Mouse (Mus musculus): ENCODE measurements around the gene Zfp593. TPM values are rescaled to one million over a fixed set of nuclear protein-coding genes. Genes with fewer than 3 reads are reported as not detected.

Zfp593 gene
- polyA plus RNA-seq, 1 experiment from 2014 or later: 14.2 TPM

DNA sequence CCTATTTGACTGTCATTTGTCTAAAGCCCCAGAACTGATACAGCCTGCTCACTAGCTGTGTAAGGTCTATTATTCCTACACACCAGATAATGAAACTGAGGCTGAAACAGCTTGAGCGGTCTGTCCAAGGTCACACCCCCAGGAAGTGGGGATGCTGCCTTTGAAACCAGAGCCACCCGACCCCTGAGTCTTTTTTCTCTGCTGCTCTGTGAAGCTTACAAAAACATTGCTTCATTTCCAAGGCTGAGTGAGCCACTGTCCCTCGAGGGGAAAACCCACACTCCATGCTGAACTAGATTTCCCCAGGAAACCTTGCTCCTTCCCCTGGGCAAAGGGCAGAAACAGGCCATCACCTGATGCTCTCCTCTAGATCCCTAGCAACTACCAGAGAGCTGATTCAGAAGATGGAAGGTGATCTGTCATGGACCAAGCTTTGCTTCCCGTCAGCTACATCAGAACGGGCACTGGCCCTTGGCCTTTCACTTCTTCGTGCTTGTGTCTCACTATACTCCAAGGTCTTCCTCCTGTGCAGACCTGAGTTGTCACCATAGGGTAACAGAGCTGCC is 38.8 kb downstream of the Zfp593 start:
- H3K36me3 ChIP-seq (ENCODE audit: control insufficient read depth, insufficient read depth, low read length): no peaks in the 10 kb centered on the region
- H3K4me2 ChIP-seq (ENCODE audit: low read length): no peak overlapping the region
- H3K4me3 ChIP-seq (replicated peaks; ENCODE audit: low read depth, low read length): no peak overlapping the region
- no peak overlapping the region for H3K27ac ChIP-seq (replicated peaks; ENCODE audit: low read depth, low read length)
- H3K4me1 ChIP-seq (ENCODE audit: control insufficient read depth, insufficient read depth, low read length): no peaks in the 10 kb centered on the region
- 73% methylated on average over 6 of the region's 6 CpGs for WGBS
- ATAC-seq (ENCODE audit: low FRiP score, low TSS enrichment) (no peak), DNase-seq (no peak)
- H3K9ac ChIP-seq (replicated peaks; ENCODE audit: low read length): no peak overlapping the region
- no peaks in the 10 kb centered on the region for H3K9me3 ChIP-seq (ENCODE audit: control insufficient read depth, low read length)
- no peaks in the 10 kb centered on the region for H3K27me3 ChIP-seq (ENCODE audit: control insufficient read depth, insufficient read depth, low read length)

- 91% methylated on average over 17 of the region's 17 CpGs for WGBS
- no peaks in the 10 kb centered on the region for H3K27me3 ChIP-seq (ENCODE audit: control insufficient read depth, insufficient read depth, low read length)
- no peak for DNase-seq
- H3K4me3 ChIP-seq (replicated peaks; ENCODE audit: low read depth, low read length): no peak overlapping the region
- no peak overlapping the region for H3K4me2 ChIP-seq (ENCODE audit: low read length)
- no peaks in the 10 kb centered on the region for H3K4me1 ChIP-seq (ENCODE audit: control insufficient read depth, insufficient read depth, low read length)
- H3K9ac ChIP-seq (replicated peaks; ENCODE audit: low read length): no peak overlapping the region
- no peak for ATAC-seq (ENCODE audit: low FRiP score, low TSS enrichment)
- H3K27ac ChIP-seq (replicated peaks; ENCODE audit: low read depth, low read length): no peak overlapping the region
- no peaks in the 10 kb centered on the region for H3K36me3 ChIP-seq (ENCODE audit: control insufficient read depth, insufficient read depth, low read length)
- no peaks in the 10 kb centered on the region for H3K9me3 ChIP-seq (ENCODE audit: control insufficient read depth, low read length)
Observed at GRCm38 (mm10) chr4:134203340-134203896, 42.0 kb downstream of the Zfp593 start.

DNA sequence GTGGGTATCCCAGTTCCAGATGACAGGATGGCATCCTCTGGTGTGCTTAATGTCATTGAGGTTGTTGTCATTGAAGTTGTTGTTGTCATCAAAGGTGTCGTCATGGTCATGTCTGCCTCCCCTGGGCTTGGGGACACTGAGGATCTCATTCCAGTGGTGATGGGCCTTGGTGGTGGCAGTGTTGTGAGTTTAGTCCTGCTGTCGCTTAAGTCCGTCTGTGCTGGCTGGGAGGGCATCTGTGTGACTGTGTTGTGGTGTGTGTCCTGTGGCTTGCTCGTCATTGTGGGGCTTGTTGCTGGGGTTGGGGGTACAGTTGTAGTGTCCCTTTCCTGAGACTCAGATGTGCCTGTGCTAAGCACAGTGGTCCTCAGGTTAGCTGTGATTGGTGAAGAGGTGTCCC is 42.5 kb downstream of the Zfp593 start, which contains the start of gene Gm7534:
Gm7534 (minus strand) TSS at position 101 of the 400 bp plus-strand sequence.
- DNase-seq (no peak), ATAC-seq (ENCODE audit: low FRiP score, low TSS enrichment) (no peak)
- Histone ChIP-seq H3K36me3 (ENCODE audit: control insufficient read depth, insufficient read depth, low read length) (no peaks in the 10 kb centered on the region), H3K9me3 (ENCODE audit: control insufficient read depth, low read length) (no peaks in the 10 kb centered on the region), H3K4me2 (ENCODE audit: low read length) (no peak within 1 kb of the TSS), H3K4me1 (ENCODE audit: control insufficient read depth, insufficient read depth, low read length) (no peaks in the 10 kb centered on the region), H3K27me3 (ENCODE audit: control insufficient read depth, insufficient read depth, low read length) (no peaks in the 10 kb centered on the region), H3K27ac (replicated peaks; ENCODE audit: low read depth, low read length) (no peak within 1 kb of the TSS), H3K9ac (replicated peaks; ENCODE audit: low read length) (no peak within 1 kb of the TSS), H3K4me3 (replicated peaks; ENCODE audit: low read depth, low read length) (no peak within 1 kb of the TSS)
- 92% methylated on average over 4 of the region's 4 CpGs for WGBS

GRCm38 (mm10) chr4:134199371-134199770 is 46.0 kb downstream of the Zfp593 start:
- DNase-seq (no peak), ATAC-seq (ENCODE audit: low FRiP score, low TSS enrichment) (no peak)
- 83% methylated on average over 2 of the region's 2 CpGs for WGBS

More at GRCm38 (mm10) chr4:134199371-134199770, 46.0 kb downstream of the Zfp593 start:
- Histone ChIP-seq H3K9ac (replicated peaks; ENCODE audit: low read length) (no peak overlapping the region), H3K27ac (replicated peaks; ENCODE audit: low read depth, low read length) (no peak overlapping the region), H3K9me3 (ENCODE audit: control insufficient read depth, low read length) (no peaks in the 10 kb centered on the region), H3K4me3 (replicated peaks; ENCODE audit: low read depth, low read length) (no peak overlapping the region), H3K4me2 (ENCODE audit: low read length) (no peak overlapping the region), H3K4me1 (ENCODE audit: control insufficient read depth, insufficient read depth, low read length) (no peaks in the 10 kb centered on the region), H3K27me3 (ENCODE audit: control insufficient read depth, insufficient read depth, low read length) (no peaks in the 10 kb centered on the region), H3K36me3 (ENCODE audit: control insufficient read depth, insufficient read depth, low read length) (no peaks in the 10 kb centered on the region)

Other genes starting within 250 kb of the Zfp593 start
- gene Dhdds, start 244.7 kb downstream of the Zfp593 start, polyA plus RNA-seq (2014; fragmentation: Nextera tagmentation; extraction: Ambion mirVana): 46.6 and 48.2 TPM in 2 replicates
- gene Lin28a, start 226.8 kb downstream of the Zfp593 start, polyA plus RNA-seq (2014; fragmentation: Nextera tagmentation; extraction: Ambion mirVana): 0.13 and 0.31 TPM in 2 replicates
- not detected in 2 replicates for gene Zfp683, start 191.8 kb downstream of the Zfp593 start, polyA plus RNA-seq (2014; fragmentation: Nextera tagmentation; extraction: Ambion mirVana)
- gene Crybg2, start 184.8 kb downstream of the Zfp593 start, polyA plus RNA-seq (2014; fragmentation: Nextera tagmentation; extraction: Ambion mirVana): 1.8 and 2.3 TPM in 2 replicates
- gene Cd52, start 150.5 kb downstream of the Zfp593 start, polyA plus RNA-seq (2014; fragmentation: Nextera tagmentation; extraction: Ambion mirVana): 1.8 and 4.5 TPM in 2 replicates
- 11.7 and 13.6 TPM in 2 replicates for gene Ubxn11, start 143.0 kb downstream of the Zfp593 start, polyA plus RNA-seq (2014; fragmentation: Nextera tagmentation; extraction: Ambion mirVana)
- gene Sh3bgrl3, start 116.8 kb downstream of the Zfp593 start, polyA plus RNA-seq (2014; fragmentation: Nextera tagmentation; extraction: Ambion mirVana): 376 and 460 TPM in 2 replicates
- 12.0 and 21.3 TPM in 2 replicates for gene Cep85, start 58.5 kb downstream of the Zfp593 start, polyA plus RNA-seq (2014; fragmentation: Nextera tagmentation; extraction: Ambion mirVana)
- gene Gm7534, start 42.6 kb downstream of the Zfp593 start, polyA plus RNA-seq (2014; fragmentation: Nextera tagmentation; extraction: Ambion mirVana): not detected in 2 replicates
- gene Catsper4, start 18.2 kb downstream of the Zfp593 start, polyA plus RNA-seq (2014; fragmentation: Nextera tagmentation; extraction: Ambion mirVana): not detected in 2 replicates
- 0.20 TPM in 1 of 2 replicates, not detected in the other for gene Cnksr1, start 7.2 kb downstream of the Zfp593 start, polyA plus RNA-seq (2014; fragmentation: Nextera tagmentation; extraction: Ambion mirVana)
- 0.30 and 0.43 TPM in 2 replicates for gene E130218I03Rik, start 1.9 kb downstream of the Zfp593 start, polyA plus RNA-seq (2014; fragmentation: Nextera tagmentation; extraction: Ambion mirVana)
- gene Gm30191, start 1.3 kb upstream of the Zfp593 start, polyA plus RNA-seq (2014; fragmentation: Nextera tagmentation; extraction: Ambion mirVana): 0.49 TPM in 1 of 2 replicates, not detected in the other
- gene Grrp1, start 8.5 kb upstream of the Zfp593 start, polyA plus RNA-seq (2014; fragmentation: Nextera tagmentation; extraction: Ambion mirVana): 11.1 and 17.6 TPM in 2 replicates
- gene Pdik1l, start 42.3 kb upstream of the Zfp593 start, polyA plus RNA-seq (2014; fragmentation: Nextera tagmentation; extraction: Ambion mirVana): 41.0 and 48.6 TPM in 2 replicates
- 0.11 TPM in 1 of 2 replicates, not detected in the other for gene Trim63, start 69.5 kb upstream of the Zfp593 start, polyA plus RNA-seq (2014; fragmentation: Nextera tagmentation; extraction: Ambion mirVana)
- gene Slc30a2, start 97.6 kb upstream of the Zfp593 start, polyA plus RNA-seq (2014; fragmentation: Nextera tagmentation; extraction: Ambion mirVana): 0.11 TPM in 1 of 2 replicates, not detected in the other
- 0.28 and 0.53 TPM in 2 replicates for gene Extl1, start 138.3 kb upstream of the Zfp593 start, polyA plus RNA-seq (2014; fragmentation: Nextera tagmentation; extraction: Ambion mirVana)
- gene Pafah2, start 150.7 kb upstream of the Zfp593 start, polyA plus RNA-seq (2014; fragmentation: Nextera tagmentation; extraction: Ambion mirVana): 5.0 and 6.9 TPM in 2 replicates
- 6,974 and 7,359 TPM in 2 replicates for gene Stmn1, start 222.7 kb upstream of the Zfp593 start, polyA plus RNA-seq (2014; fragmentation: Nextera tagmentation; extraction: Ambion mirVana)